Mouse (Mus musculus) E14TG2a.4 (cell line): ENCODE data around the gene Opa1.
A peak's percentile ranks its signal among the peaks of the same experiment; 100 is the strongest.

Source experiments
- H3K27me3 ChIP-seq: 2 replicates; pipeline ENCODE4 v1.6.1; 2014; ENCODE audit warnings: low read length, control low read depth; ENCODE audit not compliant: insufficient read depth
- H3K36me3 ChIP-seq: 2 replicates; pipeline ENCODE4 v1.6.1; 2014; ENCODE audit warnings: low read length, control low read depth; ENCODE audit not compliant: insufficient read depth
- H3K4me1 ChIP-seq: replicated peaks from 2 replicates; pipeline ENCODE4 v1.6.1; 2014; ENCODE audit warnings: low read depth, low read length, control low read depth
- H3K4me3 ChIP-seq: replicated peaks from 2 replicates; pipeline ENCODE4 v1.5.1; 2014; ENCODE audit warnings: mild to moderate bottlenecking, low read length
- H3K9me3 ChIP-seq: 2 replicates; pipeline ENCODE4 v1.6.1; 2014; ENCODE audit warnings: low read length, control low read depth
- CTCF ChIP-seq: conservative IDR thresholded peaks from 2 replicates; pipeline ENCODE4 v1.5.1; 2014; ENCODE audit warnings: low read length
- NANOG ChIP-seq: IDR thresholded peaks from 2 replicates; pipeline ENCODE4 v1.6.1; 2014; ENCODE audit warnings: borderline replicate concordance, low read length, mixed read lengths
- POU5F1 ChIP-seq: IDR thresholded peaks from 2 replicates; pipeline ENCODE4 v1.6.1; 2014; ENCODE audit warnings: low read length, borderline replicate concordance

Gene Opa1

GRCm38 (mm10) chr16:29659101-29659810 is 80.1 kb downstream of the Opa1 start:
- H3K9me3 ChIP-seq, result no peaks in the 10 kb centered on the region
- no peak for TF ChIP-seq POU5F1
- TF ChIP-seq CTCF, result no peak
- no peak; the same call in 1 of the 2 replicates for TF ChIP-seq NANOG

GRCm38 (mm10) chr16:29663042-29663758 is 84.1 kb downstream of the Opa1 start:
- Histone ChIP-seq H3K4me3 (peak overlapping the region; percentile 13; the same call in 1 of the 2 replicates), H3K9me3 (no peaks in the 10 kb centered on the region), H3K36me3 (no peaks in the 10 kb centered on the region; the same call in 1 of the 2 replicates), H3K4me1 (peaks cover 94% of the 10 kb centered on the region), H3K27me3 (0 out of 2 replicates have a peak, but pooled peaks cover 3% of the 10 kb centered on the region)
- no peak for TF ChIP-seq CTCF
- no peak for TF ChIP-seq NANOG
- no peak for TF ChIP-seq POU5F1

More at GRCm38 (mm10) chr16:29659101-29659810, 80.1 kb downstream of the Opa1 start:
- Histone ChIP-seq H3K4me3 (peak overlapping the region; percentile 58), H3K27me3 (0 out of 2 replicates have a peak, but pooled peaks cover 3% of the 10 kb centered on the region), H3K36me3 (no peaks in the 10 kb centered on the region; the same call in 1 of the 2 replicates), H3K4me1 (peaks cover 90% of the 10 kb centered on the region)

GRCm38 (mm10) chr16:29664392-29664791 is 85.3 kb downstream of the Opa1 start:
- Histone ChIP-seq H3K36me3 (no peaks in the 10 kb centered on the region; the same call in 1 of the 2 replicates), H3K4me3 (no peak overlapping the region), H3K4me1 (peaks cover 94% of the 10 kb centered on the region), H3K9me3 (no peaks in the 10 kb centered on the region), H3K27me3 (0 out of 2 replicates have a peak, but pooled peaks cover 3% of the 10 kb centered on the region)
- no peak for TF ChIP-seq CTCF
- TF ChIP-seq NANOG, result no peak; the same call in 1 of the 2 replicates
- no peak for TF ChIP-seq POU5F1

- no peaks in the 10 kb centered on the region for H3K9me3 ChIP-seq
- TF ChIP-seq CTCF (no peak), POU5F1 (no peak), NANOG (no peak)
- peak overlapping the region; percentile 49 for H3K4me3 ChIP-seq
- peaks cover 72% of the 10 kb centered on the region for H3K4me1 ChIP-seq
- no peaks in the 10 kb centered on the region for H3K27me3 ChIP-seq
- no peaks in the 10 kb centered on the region for H3K36me3 ChIP-seq
These were observed 88.0 kb downstream of the Opa1 start for GRCm38 (mm10) chr16:29666991-29667701.

DNA sequence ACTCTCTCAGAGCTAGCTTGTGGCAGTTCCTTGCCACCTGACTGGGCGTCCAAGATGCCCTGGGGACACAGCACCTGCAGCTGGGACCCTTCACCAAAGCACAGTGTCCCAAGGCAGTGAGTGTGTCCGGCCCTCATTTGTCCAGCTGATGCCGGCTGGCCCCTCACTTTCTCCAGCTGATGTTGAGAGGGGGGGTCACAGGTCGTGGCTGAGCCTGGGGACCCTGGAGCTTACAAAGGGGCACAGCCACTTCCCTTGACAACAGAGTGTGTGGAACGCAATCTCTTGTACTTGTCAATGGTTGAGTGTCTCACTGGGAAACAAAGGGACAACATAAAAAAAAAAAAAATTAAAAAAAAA is 88.5 kb downstream of the Opa1 start:
- TF ChIP-seq POU5F1, result no peak
- TF ChIP-seq CTCF, result no peak
- no peaks in the 10 kb centered on the region for H3K9me3 ChIP-seq
- H3K4me3 ChIP-seq, result peak overlapping the region; percentile 49
- no peaks in the 10 kb centered on the region for H3K36me3 ChIP-seq
- peaks cover 66% of the 10 kb centered on the region for H3K4me1 ChIP-seq
- no peaks in the 10 kb centered on the region for H3K27me3 ChIP-seq

DNA sequence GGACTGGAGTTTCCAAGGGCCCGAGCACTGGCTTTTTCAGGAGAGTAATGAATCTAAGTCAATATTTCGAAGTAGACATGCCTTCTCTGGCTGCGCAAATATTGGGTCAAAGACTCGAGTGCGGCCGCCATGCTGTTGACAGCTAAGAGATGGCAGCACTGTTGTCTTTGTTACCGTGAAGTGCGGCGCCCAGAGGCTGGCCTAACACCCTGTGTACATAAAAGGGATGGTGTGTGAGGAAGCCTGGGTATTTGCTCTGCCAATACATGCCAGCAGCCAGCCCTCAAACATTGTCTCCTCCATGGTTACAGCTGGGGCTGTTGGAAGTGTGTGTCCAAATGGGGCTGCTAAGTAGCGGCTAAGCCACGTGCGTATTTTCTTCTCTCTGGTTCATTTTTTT is 89.3 kb downstream of the Opa1 start:
- no peaks in the 10 kb centered on the region for H3K36me3 ChIP-seq
- peaks cover 59% of the 10 kb centered on the region for H3K4me1 ChIP-seq
- no peaks in the 10 kb centered on the region for H3K9me3 ChIP-seq
- H3K27me3 ChIP-seq, result no peaks in the 10 kb centered on the region
- TF ChIP-seq CTCF (no peak), NANOG (no peak), POU5F1 (no peak)
- H3K4me3 ChIP-seq, result no peak overlapping the region

DNA sequence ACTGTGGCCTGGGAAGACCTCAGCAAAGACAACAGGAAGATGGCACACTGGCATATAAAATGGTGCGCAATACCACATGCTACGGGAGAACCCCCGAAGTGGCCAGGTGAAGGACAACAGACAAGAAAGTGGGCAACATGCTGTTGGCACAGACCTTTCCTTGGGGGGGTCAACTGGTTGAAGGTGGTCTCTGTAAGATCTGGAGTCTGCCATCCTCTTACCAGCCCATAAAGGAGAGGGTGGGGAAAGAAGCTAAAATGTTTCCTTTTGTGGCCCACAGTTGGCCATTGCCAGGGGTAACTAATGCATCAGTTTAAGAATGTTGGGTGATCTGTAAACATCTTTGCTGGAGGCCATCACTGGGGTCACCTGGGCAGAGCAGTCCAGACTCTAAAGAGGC is 91.7 kb downstream of the Opa1 start:
- no peaks in the 10 kb centered on the region for H3K36me3 ChIP-seq
- no peaks in the 10 kb centered on the region for H3K9me3 ChIP-seq
- H3K4me3 ChIP-seq, result no peak overlapping the region
- TF ChIP-seq POU5F1 (no peak), NANOG (no peak), CTCF (no peak)
- H3K4me1 ChIP-seq, result peaks cover 43% of the 10 kb centered on the region
- no peaks in the 10 kb centered on the region for H3K27me3 ChIP-seq

GRCm38 (mm10) chr16:29673230-29673629 is 94.1 kb downstream of the Opa1 start:
- Histone ChIP-seq H3K27me3 (no peaks in the 10 kb centered on the region), H3K36me3 (no peaks in the 10 kb centered on the region), H3K4me3 (no peak overlapping the region), H3K4me1 (peaks cover 34% of the 10 kb centered on the region), H3K9me3 (peaks cover 4% of the 10 kb centered on the region; the same call in 1 of the 2 replicates)
- no peak for TF ChIP-seq CTCF
- TF ChIP-seq NANOG, result no peak
- no peak for TF ChIP-seq POU5F1
